Mouse (Mus musculus) A20 (cell line): ENCODE results near the gene Plekhg3.

Experiments used
- DNase-seq: peaks from one replicate; pipeline ENCODE4 v3.0.0-alpha.2; 2011; ENCODE audit warnings: low read depth, low spot score

Plekhg3 gene

GRCm38 (mm10) chr12:76619847-76620246, 89.2 kb downstream of the Plekhg3 start:
- DNase-seq: no peak

DNA sequence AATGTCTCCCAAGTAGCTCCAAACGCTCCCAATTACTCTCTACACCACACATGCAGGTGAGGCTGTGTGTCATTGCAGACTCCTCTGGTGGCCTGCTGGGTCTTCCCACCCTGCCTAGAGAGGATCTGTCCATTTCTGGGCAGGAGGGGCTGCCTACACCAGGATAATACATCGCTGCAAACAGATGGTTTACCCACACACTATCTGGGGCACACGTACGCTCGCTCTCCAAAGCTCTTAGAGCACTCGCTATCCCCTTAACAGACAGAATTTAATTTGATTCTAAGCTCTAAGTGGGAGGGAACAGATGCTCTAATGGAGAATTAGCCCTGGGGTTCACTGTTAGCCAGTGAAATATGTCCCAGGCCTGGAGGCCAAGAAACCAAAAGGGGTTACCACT, 92.7 kb downstream of the Plekhg3 start:
- no peak for DNase-seq
